Mouse (Mus musculus) neural tube, embryonic 14.5 days (tissue): Measurements from ENCODE around the gene Trim71. TPM values are rescaled to one million over a fixed set of nuclear protein-coding genes. Genes with fewer than 3 reads are reported as not detected.

Source experiments
- ATAC-seq: fragments of 200-750 bp; cut with Nextera tagmentation; 2 replicates; pipeline ENCODE4 v1.8.0; 2017; ENCODE audit warnings: low read depth, mild to moderate bottlenecking, moderate TSS enrichment, moderate library complexity
- H3K27ac ChIP-seq: fragments of 300-500 bp; sonication (generic); 2 replicates; pipeline ENCODE4 v1.5.1; 2014; ENCODE audit warnings: low read depth, mild to moderate bottlenecking, control low read depth, low read length, moderate library complexity, mixed read lengths
- H3K27me3 ChIP-seq: fragments of 300-500 bp; sonication (generic); 2 replicates; pipeline ENCODE4 v1.6.1; 2014; ENCODE audit warnings: low read length; ENCODE audit not compliant: control insufficient read depth, insufficient read depth
- H3K36me3 ChIP-seq: fragments of 300-500 bp; sonication (generic); 2 replicates; pipeline ENCODE4 v1.6.1; 2014; ENCODE audit warnings: low read length, mixed read lengths; ENCODE audit not compliant: control insufficient read depth, insufficient read depth
- H3K4me1 ChIP-seq: fragments of 300-500 bp; sonication (generic); 2 replicates; pipeline ENCODE4 v1.6.1; 2014; ENCODE audit warnings: low read length; ENCODE audit not compliant: control insufficient read depth, insufficient read depth
- H3K4me2 ChIP-seq: fragments of 300-500 bp; sonication (generic); 2 replicates; pipeline ENCODE4 v1.6.1; 2014; ENCODE audit warnings: mild to moderate bottlenecking, low read depth, low read length, control low read depth
- H3K4me3 ChIP-seq: fragments of 300-500 bp; sonication (generic); 2 replicates; pipeline ENCODE4 v1.5.1; 2014; ENCODE audit warnings: low read depth, low read length, control low read depth, mixed read lengths
- H3K9ac ChIP-seq: fragments of 300-500 bp; sonication (generic); replicated peaks from 2 replicates; pipeline ENCODE4 v1.6.1; 2014; ENCODE audit warnings: low read depth, mild to moderate bottlenecking, control low read depth, low read length, mixed read lengths
- H3K9me3 ChIP-seq: fragments of 300-500 bp; sonication (generic); 2 replicates; pipeline ENCODE4 v1.6.1; 2016; ENCODE audit warnings: low read length; ENCODE audit not compliant: control insufficient read depth
- WGBS: fragments of 180-500 bp; shearing (Covaris S2); extraction: QIAGEN DNeasy Blood & Tissue Kit; methylation state at CpG from one replicate; pipeline ENCODE4 v1.1.7; 2014; 5-methylcytosine and 5-hydroxymethylcytosine counted together
- polyA plus RNA-seq: library from polyadenylated mRNA; unstranded; fragments of >200 nt; fragmentation: Nextera tagmentation; extraction: Ambion mirVana; gene quantifications from 2 replicates; pipeline ENCODE4 v1.2.1, GENCODE M21; 2014

The Trim71 gene
- polyA plus RNA-seq, 1 experiment from 2014 or later: 0.28 TPM

DNA sequence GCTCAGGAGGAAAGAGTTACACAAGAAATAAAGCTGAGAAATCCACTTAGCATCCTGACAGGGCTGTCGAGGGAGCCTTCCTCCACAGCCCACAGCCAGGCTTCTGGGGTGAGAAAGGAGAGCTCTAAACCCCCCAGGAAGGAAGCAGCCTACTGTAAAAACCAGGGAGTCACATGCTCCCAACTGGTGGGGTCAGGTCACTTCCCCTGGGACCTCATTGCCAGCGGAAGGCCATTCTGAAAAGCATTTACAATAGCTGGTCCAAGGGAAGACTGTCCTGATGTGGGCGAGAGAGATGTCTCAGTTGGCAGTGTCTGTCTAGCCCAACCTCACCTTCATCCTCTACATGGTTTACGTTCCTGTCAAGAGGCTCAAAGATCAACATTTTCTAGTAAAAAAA lies 15.7 kb downstream of the Trim71 start:
- H3K4me1 ChIP-seq: peaks cover 10% of the 10 kb centered on the region; the same call in 1 of the 2 replicates
- no peak overlapping the region for H3K27ac ChIP-seq
- 31% methylated on average over 4 of the region's 4 CpGs for WGBS
- H3K4me3 ChIP-seq: no peak overlapping the region
- ATAC-seq: no peak
- no peak overlapping the region for H3K9ac ChIP-seq
- no peaks in the 10 kb centered on the region for H3K9me3 ChIP-seq
- H3K36me3 ChIP-seq: no peaks in the 10 kb centered on the region
- H3K4me2 ChIP-seq: no peak overlapping the region
- H3K27me3 ChIP-seq: no peaks in the 10 kb centered on the region

DNA sequence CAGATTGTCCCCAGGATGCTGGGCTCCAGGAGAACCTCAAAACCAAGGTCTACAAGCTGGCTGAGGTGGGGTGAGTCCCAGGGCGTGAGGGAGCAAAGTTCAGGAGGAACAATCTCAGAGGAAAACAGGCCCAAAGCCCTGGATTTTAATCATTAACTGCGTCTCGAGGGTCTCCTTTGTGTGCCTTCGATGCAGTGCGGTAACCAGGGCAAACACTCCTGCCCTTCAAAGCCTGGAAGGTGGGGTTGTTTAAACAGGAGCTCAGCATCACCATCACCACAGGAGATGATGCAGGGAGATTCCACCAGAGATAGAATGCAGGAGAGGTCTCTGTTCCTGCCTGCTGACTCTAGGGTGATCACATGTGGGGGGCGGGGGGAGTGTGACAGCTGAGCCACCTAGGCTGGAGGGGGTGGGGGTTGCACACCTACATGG lies 16.5 kb downstream of the Trim71 start:
- ATAC-seq: no peak
- Histone ChIP-seq H3K9me3 (no peaks in the 10 kb centered on the region), H3K4me2 (no peak overlapping the region), H3K9ac (no peak overlapping the region), H3K27ac (no peak overlapping the region), H3K4me3 (no peak overlapping the region), H3K27me3 (no peaks in the 10 kb centered on the region), H3K36me3 (no peaks in the 10 kb centered on the region), H3K4me1 (peaks cover 10% of the 10 kb centered on the region; the same call in 1 of the 2 replicates)
- 27% methylated on average over 6 of the region's 6 CpGs for WGBS

DNA sequence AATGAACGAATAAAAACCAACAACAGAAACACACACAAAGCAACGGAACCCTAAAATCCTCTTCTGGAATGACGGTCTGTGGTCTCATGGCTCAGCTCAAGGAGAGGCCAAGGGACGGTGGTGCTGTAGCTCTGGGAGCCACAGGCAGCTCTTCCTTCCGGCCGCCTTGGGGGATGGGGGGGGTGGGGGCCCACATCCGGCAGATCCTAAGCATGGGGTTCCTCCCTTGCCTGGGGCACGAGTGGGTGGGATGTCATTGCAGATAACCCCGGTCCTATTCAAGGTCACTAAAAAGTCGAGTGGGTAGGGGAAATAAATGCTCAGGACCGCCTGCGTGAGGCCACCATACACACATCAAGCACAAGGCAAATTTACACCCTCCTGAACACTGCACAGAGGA lies 17.4 kb downstream of the Trim71 start:
- no peak for ATAC-seq
- H3K4me2 ChIP-seq: no peak overlapping the region
- H3K27ac ChIP-seq: no peak overlapping the region
- H3K27me3 ChIP-seq: no peaks in the 10 kb centered on the region
- H3K9ac ChIP-seq: no peak overlapping the region
- 59% methylated on average over 12 of the region's 12 CpGs for WGBS
- peaks cover 10% of the 10 kb centered on the region; the same call in 1 of the 2 replicates for H3K4me1 ChIP-seq
- no peak overlapping the region for H3K4me3 ChIP-seq
- H3K36me3 ChIP-seq: no peaks in the 10 kb centered on the region
- no peaks in the 10 kb centered on the region for H3K9me3 ChIP-seq

DNA sequence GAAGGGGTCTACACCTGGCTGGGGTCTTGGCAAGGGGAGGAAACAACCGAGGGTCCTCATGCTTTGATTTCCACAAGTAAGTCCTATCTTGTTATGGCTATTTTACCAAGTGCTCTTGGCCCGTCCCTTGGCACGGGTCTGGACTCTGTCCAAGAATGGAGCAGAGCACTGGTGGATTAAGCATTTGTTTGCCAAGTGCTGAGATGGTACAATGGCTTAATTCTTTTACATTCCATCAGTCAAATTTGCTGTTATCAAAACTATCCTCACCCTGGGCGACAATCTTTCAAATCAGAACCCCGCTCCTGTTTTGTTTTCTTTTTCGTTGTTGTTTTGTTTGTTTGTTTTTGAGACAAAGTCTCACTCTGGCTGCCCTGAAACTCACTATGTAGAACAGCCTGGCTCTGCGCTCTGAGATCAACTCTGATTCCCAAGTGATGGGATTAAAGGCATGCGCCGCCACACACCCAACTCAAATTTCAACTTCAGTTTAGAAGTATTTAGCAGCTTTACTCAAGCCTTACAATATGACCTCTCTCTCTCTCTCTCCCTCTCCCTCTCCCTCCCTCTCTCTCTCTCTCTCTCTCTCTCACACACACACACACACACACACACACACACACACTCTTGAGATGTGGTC lies 19.3 kb downstream of the Trim71 start:
- Histone ChIP-seq H3K9ac (no peak overlapping the region), H3K9me3 (no peaks in the 10 kb centered on the region), H3K4me1 (peaks cover 10% of the 10 kb centered on the region; the same call in 1 of the 2 replicates), H3K27ac (no peak overlapping the region), H3K4me2 (peak overlapping the region; percentile 4; the same call in 1 of the 2 replicates), H3K27me3 (no peaks in the 10 kb centered on the region), H3K36me3 (no peaks in the 10 kb centered on the region), H3K4me3 (no peak overlapping the region)
- no peak for ATAC-seq
- 34% methylated on average over 9 of the region's 9 CpGs for WGBS

DNA sequence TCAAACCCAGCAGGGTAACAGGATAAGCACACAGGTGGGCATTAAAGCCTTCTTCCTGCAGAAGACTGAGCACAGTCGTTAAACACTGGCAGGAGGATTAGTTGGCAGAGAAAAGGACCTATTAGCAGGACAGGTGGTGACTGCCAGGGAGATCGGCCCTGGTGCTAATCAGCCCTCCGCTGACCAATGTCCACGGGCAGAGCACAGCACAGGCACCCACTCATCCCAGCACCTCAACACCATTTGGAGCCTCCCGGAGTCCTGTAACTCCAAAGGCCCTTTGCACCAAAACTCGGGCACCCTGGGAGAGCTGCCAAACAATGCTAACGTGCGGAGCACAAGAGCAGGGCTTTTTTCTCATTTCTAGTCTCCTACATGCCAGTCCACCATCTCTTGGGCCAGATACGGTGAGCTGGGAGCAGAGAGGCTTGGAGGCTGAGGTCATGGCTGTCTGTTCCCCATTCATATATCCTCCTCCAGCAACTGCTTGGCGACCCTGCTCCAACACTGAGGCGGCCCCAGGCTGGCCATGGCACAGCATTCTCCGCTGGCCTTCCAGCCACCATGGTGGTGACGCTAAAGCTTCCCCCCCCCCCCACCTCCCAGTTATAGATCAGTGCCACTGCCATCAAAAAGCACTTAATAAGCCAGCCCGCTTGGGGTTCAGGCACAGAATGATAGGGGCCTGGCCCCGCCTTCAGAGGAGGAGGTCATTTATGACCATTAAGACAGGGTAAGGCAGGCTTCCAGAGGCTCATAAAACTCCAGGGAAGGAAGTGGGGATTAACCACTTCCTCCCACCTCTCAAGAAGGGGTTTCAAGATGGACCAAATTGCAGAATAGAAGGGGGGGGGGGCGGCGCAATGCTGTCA lies 20.1 kb downstream of the Trim71 start:
- Histone ChIP-seq H3K27me3 (no peaks in the 10 kb centered on the region), H3K4me1 (peaks cover 10% of the 10 kb centered on the region; the same call in 1 of the 2 replicates), H3K9me3 (no peaks in the 10 kb centered on the region), H3K4me3 (no peak overlapping the region), H3K9ac (0 out of 2 replicates have a peak overlapping the region, but pooled peaks have one; percentile 11), H3K36me3 (no peaks in the 10 kb centered on the region), H3K27ac (no peak overlapping the region), H3K4me2 (peak overlapping the region; percentile 4; the same call in 1 of the 2 replicates)
- WGBS: 32% methylated on average over 16 of the region's 17 CpGs
- peak; percentile 57; the same call in 1 of the 2 replicates for ATAC-seq

DNA sequence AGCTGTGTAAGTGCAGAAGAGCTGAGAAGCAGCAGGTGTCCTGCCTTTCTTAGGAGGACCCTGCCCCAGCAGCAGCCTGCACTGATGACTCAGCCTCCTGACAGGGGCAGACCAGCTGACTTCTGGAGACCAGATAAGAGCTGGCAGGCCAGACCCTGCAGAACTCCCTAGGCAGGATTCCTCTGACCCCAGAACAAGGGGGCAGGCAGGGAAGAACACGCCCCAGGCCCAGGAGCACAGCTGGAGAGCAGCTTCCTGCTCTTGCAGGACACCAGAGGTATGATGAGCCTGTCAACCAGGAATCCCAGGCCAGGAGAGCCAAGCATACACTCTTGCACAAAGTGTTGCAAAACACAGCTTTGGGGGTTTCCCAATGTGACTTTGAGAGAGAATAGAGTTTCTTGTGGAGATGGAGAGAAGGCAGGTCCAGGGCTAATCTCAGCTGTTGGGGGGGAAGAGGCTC lies 22.9 kb downstream of the Trim71 start:
- H3K9me3 ChIP-seq: no peaks in the 10 kb centered on the region
- H3K4me2 ChIP-seq: no peak overlapping the region
- 64% methylated on average over 1 of the region's 1 CpGs for WGBS
- H3K4me3 ChIP-seq: no peak overlapping the region
- H3K27ac ChIP-seq: no peak overlapping the region
- H3K27me3 ChIP-seq: no peaks in the 10 kb centered on the region
- no peak overlapping the region for H3K9ac ChIP-seq
- no peak for ATAC-seq
- no peaks in the 10 kb centered on the region for H3K36me3 ChIP-seq
- 0 out of 2 replicates have a peak, but pooled peaks cover 6% of the 10 kb centered on the region for H3K4me1 ChIP-seq

DNA sequence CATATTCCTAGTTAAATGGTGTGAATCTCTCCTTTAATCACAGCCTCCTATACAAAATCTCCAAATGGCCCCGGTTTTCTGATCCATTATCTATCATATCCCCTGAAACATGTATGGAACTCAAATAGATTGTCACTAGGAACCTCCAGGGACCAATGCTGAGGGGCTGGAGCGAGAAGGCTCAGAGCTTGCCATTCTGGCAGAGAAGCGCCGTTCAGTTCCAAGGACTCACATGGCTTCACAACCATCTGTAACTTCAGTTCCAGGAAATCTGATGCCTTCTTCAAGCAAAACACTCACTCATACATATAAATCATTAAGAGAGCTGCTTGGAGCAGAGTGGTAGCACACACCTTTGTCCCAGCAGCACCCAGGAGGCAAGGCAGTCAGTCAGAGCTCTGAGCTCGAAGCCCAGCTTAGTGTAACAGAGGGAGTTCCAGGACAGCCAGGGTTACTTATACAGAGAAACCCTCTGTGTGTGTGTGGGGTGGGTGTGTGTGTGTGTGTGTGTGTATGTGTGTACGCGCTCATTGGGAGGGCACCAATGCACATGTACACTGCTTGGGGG lies 25.1 kb downstream of the Trim71 start:
- no peak for ATAC-seq
- Histone ChIP-seq H3K4me3 (no peak overlapping the region), H3K27ac (no peak overlapping the region), H3K9me3 (no peaks in the 10 kb centered on the region), H3K36me3 (no peaks in the 10 kb centered on the region), H3K27me3 (no peaks in the 10 kb centered on the region), H3K4me2 (no peak overlapping the region), H3K9ac (no peak overlapping the region), H3K4me1 (0 out of 2 replicates have a peak, but pooled peaks cover under 1% of the 10 kb centered on the region)
- 58% methylated on average over 7 of the region's 7 CpGs for WGBS

DNA sequence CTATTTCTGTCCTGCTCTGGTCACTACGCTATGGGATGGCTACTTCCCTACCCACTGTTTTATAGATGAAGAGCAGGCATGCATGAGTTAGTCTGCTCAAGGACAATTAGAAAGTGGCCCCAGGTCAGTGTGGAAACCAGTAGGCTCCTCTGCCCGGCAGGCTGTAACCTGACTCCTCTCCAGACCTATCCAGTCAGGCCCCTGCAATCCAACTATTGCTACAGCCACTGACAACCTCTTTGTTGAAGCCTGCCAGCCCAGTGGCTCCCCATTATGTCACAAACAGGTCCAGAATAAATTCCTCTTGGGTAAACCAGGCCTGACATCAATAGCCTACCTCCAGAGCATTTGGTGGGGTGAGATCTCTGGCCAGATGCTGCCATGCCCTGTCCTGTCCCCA lies 27.5 kb downstream of the Trim71 start:
- Histone ChIP-seq H3K4me1 (no peaks in the 10 kb centered on the region), H3K4me2 (no peak overlapping the region), H3K27me3 (no peaks in the 10 kb centered on the region), H3K9me3 (no peaks in the 10 kb centered on the region), H3K27ac (no peak overlapping the region), H3K4me3 (no peak overlapping the region), H3K36me3 (no peaks in the 10 kb centered on the region), H3K9ac (no peak overlapping the region)
- WGBS: 20% methylated on average over 2 of the region's 2 CpGs
- no peak for ATAC-seq
